Mouse (Mus musculus) lung, postnatal 0 days (tissue): ENCODE results near the gene Gm28053. TPM values are rescaled to one million over a fixed set of nuclear protein-coding genes. Genes with fewer than 3 reads are reported as not detected.
A peak's percentile ranks its signal among the peaks of the same experiment; 100 is the strongest.

ENCODE experiments used
- ATAC-seq: fragments of 200-750 bp; cut with Nextera tagmentation; 2 replicates; pipeline ENCODE4 v1.8.0; 2017; ENCODE audit warnings: moderate library complexity
- DNase-seq: peaks from one replicate; pipeline ENCODE4 v3.0.0-alpha.2; 2016; ENCODE audit warnings: low spot score
- H3K27ac ChIP-seq: fragments of 300-500 bp; sonication (generic); 2 replicates; pipeline ENCODE4 v1.5.1; 2014; ENCODE audit warnings: antibody characterized with exemption, mild to moderate bottlenecking, low read length, mixed read lengths
- H3K27me3 ChIP-seq: fragments of 300-500 bp; sonication (generic); replicated peaks from 2 replicates; pipeline ENCODE4 v1.6.1; 2014; ENCODE audit warnings: low read length, mixed read lengths; ENCODE audit not compliant: insufficient read depth
- H3K36me3 ChIP-seq: fragments of 300-500 bp; sonication (generic); 2 replicates; pipeline ENCODE4 v1.6.1; 2014; ENCODE audit warnings: low read length, mixed read lengths; ENCODE audit not compliant: insufficient read depth
- H3K4me1 ChIP-seq: fragments of 300-500 bp; sonication (generic); 2 replicates; pipeline ENCODE4 v1.6.1; 2014; ENCODE audit warnings: antibody characterized with exemption, low read depth, low read length, mixed read lengths; ENCODE audit not compliant: insufficient read depth
- H3K4me2 ChIP-seq: fragments of 300-500 bp; sonication (generic); replicated peaks from 2 replicates; pipeline ENCODE4 v1.6.1; 2014; ENCODE audit warnings: low read depth, mild to moderate bottlenecking, low read length, moderate library complexity, mixed read lengths
- H3K4me3 ChIP-seq: fragments of 300-500 bp; sonication (generic); 2 replicates; pipeline ENCODE4 v1.5.1; 2014; ENCODE audit warnings: low read depth, low read length
- H3K9ac ChIP-seq: fragments of 300-500 bp; sonication (generic); replicated peaks from 2 replicates; pipeline ENCODE4 v1.6.1; 2014; ENCODE audit warnings: low read depth, mild to moderate bottlenecking
- H3K9me3 ChIP-seq: fragments of 300-500 bp; sonication (generic); 2 replicates; pipeline ENCODE4 v1.6.1; 2016; ENCODE audit warnings: low read length, mixed read lengths
- CTCF ChIP-seq: IDR thresholded peaks from 2 replicates; pipeline ENCODE4 v1.5.1; 2016; ENCODE audit warnings: antibody characterized with exemption, mild to moderate bottlenecking
- EP300 ChIP-seq: IDR thresholded peaks from 2 replicates; pipeline ENCODE4 v1.6.1; 2016; ENCODE audit warnings: antibody characterized with exemption, mild to moderate bottlenecking, control low read depth
- WGBS: fragments of 180-500 bp; shearing (Covaris S2); extraction: QIAGEN DNeasy Blood & Tissue Kit; methylation state at CpG from one replicate; pipeline ENCODE4 v1.1.7; 2014; 5-methylcytosine and 5-hydroxymethylcytosine counted together
- polyA plus RNA-seq: library from polyadenylated mRNA; unstranded; fragments of >200 nt; fragmentation: Nextera tagmentation; extraction: Ambion mirVana; gene quantifications from 2 replicates; pipeline ENCODE4 v1.2.1, GENCODE M21; 2015

Gm28053 gene
- polyA plus RNA-seq = 2.2 and 6.0 TPM in 2 replicates

DNA sequence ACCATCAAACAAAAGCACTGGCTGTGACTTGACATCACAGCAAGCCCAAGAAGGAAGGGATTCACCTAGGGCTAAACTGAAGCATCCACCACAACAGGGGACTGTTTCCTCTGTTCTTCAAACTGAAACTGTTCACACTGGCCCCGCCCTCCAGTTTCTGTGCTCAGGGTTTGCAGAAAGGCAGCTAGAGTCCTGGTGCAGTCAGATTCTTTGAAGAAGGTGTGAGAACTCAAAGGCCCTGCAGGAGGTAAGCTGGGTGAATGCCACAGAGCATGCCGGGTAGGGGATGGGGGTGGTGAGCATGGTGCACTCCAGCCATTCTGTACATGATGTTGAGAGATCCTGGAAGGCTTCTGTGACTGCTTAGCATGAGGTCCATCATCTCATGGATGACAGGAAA lies at the start of gene Gm28053, which contains the start of gene Gimap7:
Gm28053 (plus strand) TSS at position 153 of the 400 bp plus-strand sequence.
Gimap7 (plus strand) TSS at position 167 of the 400 bp plus-strand sequence.
- DNase-seq = no peak
- Histone ChIP-seq H3K9me3 (no peaks in the 10 kb centered on the region), H3K4me1 (no peaks in the 10 kb centered on the region), H3K9ac (no peak within 1 kb of the TSS), H3K27me3 (no peaks in the 10 kb centered on the region), H3K4me2 (no peak within 1 kb of the TSS), H3K36me3 (no peaks in the 10 kb centered on the region), H3K27ac (no peak within 1 kb of the TSS), H3K4me3 (no peak within 1 kb of the TSS)
- TF ChIP-seq CTCF (no peak), EP300 (no peak)
- no peak for ATAC-seq
- 61% methylated on average over 2 of the region's 2 CpGs for WGBS

DNA sequence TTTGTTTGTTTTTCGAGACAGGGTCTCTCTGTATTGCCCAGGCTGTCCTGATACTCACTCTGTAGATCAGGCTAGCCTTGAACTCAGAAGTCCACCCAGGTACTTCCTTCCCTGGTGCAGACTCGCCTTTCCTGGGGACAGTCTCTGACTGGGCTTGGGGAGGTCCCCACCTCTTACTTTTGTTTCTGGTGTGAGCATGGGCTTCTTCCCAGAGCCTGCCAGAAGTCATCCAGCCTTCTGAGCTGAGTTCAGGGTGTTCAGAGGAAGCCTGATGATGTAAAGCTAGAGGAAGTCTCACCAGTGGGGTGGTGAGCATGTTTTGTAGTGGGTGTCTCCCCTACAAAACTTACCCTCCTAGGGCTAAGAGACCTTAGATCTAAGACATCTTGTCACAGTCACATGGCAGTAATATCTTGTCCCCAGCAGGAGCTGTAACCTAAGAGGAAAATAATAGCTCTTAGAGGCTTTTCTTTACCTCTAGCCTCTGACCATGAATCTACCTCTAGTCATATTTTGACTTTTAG lies 48.9 kb upstream of the Gm28053 start:
- no peak overlapping the region for H3K27ac ChIP-seq
- no peak overlapping the region for H3K4me3 ChIP-seq
- no peak overlapping the region for H3K9ac ChIP-seq
- H3K36me3 ChIP-seq = no peaks in the 10 kb centered on the region
- TF ChIP-seq EP300 (no peak), CTCF (no peak)
- WGBS = 63% methylated on average over 2 of the region's 2 CpGs
- ATAC-seq (no peak), DNase-seq (no peak)
- H3K4me2 ChIP-seq = no peak overlapping the region
- no peaks in the 10 kb centered on the region for H3K4me1 ChIP-seq
- no peaks in the 10 kb centered on the region for H3K9me3 ChIP-seq
- H3K27me3 ChIP-seq = no peaks in the 10 kb centered on the region

DNA sequence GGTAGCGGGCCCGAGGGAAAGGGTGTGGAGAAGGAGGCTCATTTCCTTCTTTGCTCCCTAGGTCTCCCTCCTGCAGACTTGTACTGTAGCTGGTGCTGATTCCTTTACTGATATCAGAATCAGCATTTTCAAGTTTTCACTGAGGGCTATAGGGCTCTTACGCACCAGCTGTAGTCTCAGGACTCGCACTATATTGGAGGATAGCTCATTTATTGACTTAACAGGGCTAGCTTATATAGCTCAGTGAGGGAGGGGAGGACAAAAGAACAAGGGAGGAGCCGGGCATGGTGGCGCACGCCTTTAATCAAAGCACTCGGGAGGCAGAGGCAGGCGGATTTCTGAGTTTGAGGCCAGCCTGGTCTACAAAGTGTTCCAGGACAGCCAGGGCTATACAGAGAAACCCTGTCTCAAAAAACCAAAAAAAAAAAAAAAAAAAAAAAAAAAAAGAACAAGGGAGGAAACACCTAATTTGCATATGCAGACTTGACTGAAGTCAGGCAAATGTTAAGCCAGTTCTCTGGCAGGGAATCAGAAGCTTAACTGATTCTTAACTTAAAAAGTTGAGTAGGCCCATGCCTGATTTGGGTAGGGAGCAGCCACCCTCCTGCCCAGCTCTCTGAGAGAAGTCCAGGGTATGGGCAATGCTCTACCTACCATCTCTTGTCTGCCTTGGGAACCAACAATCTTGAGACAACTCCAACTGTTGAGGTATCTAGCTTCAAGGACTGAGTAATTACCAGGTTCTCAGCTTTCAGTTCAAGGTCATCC lies 43.9 kb upstream of the Gm28053 start:
- H3K4me3 ChIP-seq = no peak overlapping the region
- 93% methylated on average over 9 of the region's 9 CpGs for WGBS
- no peak overlapping the region for H3K4me2 ChIP-seq
- H3K9ac ChIP-seq = no peak overlapping the region
- no peaks in the 10 kb centered on the region for H3K27me3 ChIP-seq
- H3K4me1 ChIP-seq = no peaks in the 10 kb centered on the region
- no peak for TF ChIP-seq EP300
- TF ChIP-seq CTCF = no peak
- DNase-seq (no peak), ATAC-seq (no peak)
- H3K9me3 ChIP-seq = no peaks in the 10 kb centered on the region
- H3K27ac ChIP-seq = no peak overlapping the region
- H3K36me3 ChIP-seq = no peaks in the 10 kb centered on the region

DNA sequence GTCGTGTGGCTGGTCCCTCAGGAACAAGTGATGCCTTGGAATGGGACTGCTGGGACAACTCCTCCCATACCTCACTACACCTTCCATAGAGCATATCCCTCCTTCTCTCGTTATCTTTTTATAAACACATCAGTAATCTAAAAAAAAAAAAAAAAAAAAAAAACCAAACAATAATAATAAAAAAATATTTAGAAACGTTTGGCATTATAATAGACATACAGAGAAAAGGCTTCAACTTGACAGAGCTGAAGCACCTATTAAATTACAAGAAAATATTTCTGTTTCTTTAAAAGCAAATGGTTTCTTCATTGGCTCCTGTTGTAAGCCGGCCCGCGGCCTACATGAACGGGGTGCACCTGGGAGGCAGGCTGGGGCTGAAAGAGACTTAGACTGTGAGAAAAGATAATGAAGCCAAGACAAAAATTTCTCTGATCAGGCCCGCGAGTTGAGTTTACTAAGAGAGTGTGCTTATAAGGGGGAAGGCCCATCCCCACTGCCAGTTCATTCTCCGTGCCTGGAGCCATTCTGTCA lies 42.9 kb upstream of the Gm28053 start:
- WGBS = 43% methylated on average over 10 of the region's 10 CpGs
- Histone ChIP-seq H3K27ac (no peak overlapping the region; the same call in 1 of the 2 replicates), H3K9me3 (no peaks in the 10 kb centered on the region), H3K4me3 (peak overlapping the region; percentile 31), H3K27me3 (no peaks in the 10 kb centered on the region), H3K36me3 (no peaks in the 10 kb centered on the region), H3K9ac (no peak overlapping the region), H3K4me2 (peak overlapping the region; percentile 50), H3K4me1 (no peaks in the 10 kb centered on the region)
- ATAC-seq = 0 out of 2 replicates have a peak, but pooled peaks have one; percentile 11
- no peak for DNase-seq
- TF ChIP-seq EP300 = no peak
- TF ChIP-seq CTCF = no peak

DNA sequence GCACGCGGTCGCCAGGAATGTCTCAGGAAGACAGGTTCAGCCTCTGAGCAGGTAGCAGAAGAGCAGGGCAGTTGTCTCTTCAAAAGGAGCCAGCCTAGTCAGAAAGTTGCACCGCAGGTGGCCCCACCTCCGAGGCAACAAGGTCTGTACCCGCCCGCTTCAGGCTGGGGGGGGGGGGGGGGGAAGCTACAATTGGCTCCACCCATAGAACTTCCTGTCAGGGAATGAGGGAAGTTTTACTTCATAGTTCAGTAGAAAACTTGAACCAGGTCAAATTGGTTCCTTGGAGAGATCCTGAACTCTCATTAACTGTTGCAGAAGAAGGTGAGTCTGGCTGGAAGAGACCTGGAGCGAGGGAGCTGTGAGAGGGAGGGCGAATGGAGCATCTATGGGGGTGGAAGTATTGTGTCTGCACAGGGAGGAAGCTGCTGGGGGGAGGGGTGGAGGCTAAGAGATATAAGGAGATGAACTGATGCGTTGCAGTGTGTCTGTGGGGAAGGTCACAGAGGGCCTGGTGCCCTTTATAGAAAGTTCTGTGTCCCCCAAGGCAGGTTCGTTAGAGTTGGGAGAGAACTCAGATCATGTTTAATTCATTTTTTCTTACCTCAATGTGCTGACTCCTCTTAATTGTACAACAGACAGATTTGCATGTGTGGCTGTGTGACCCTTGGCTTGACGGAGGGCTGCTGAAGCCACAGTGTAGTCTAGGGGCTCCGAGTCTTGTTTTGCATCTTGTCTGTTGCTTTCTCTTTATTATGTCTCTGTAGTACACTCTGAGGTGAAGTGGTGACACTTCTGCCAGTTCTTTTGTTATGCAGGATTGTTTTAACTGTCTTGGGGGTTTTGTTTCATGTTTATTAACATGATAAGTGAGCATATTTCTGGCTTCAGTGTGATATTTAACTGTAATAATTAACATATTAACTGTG lies 42.2 kb upstream of the Gm28053 start, which contains the start of gene Gimap9:
Gimap9 (plus strand) TSS at position 199 of the 929 bp plus-strand sequence.
- H3K4me2 ChIP-seq = peak within 1 kb of the TSS; percentile 50
- ATAC-seq (peak; percentile 61), DNase-seq (peak; percentile 41)
- no peaks in the 10 kb centered on the region for H3K36me3 ChIP-seq
- 26% methylated on average over 11 of the region's 13 CpGs for whole genome bisulfite sequencing
- TF ChIP-seq EP300 (no peak), CTCF (no peak)
- no peak within 1 kb of the TSS for H3K9ac ChIP-seq
- H3K27ac ChIP-seq = peak within 1 kb of the TSS; percentile 47
- no peaks in the 10 kb centered on the region for H3K4me1 ChIP-seq
- peak within 1 kb of the TSS; percentile 31 for H3K4me3 ChIP-seq
- H3K27me3 ChIP-seq = no peaks in the 10 kb centered on the region
- H3K9me3 ChIP-seq = no peaks in the 10 kb centered on the region
